Mouse (Mus musculus): ENCODE measurements at regions not wholly inside any gene's neighbourhood (a gene's known extent, or its start where the extent isn't known, plus 50 kb on each side); places are given as distances from the start of the nearest gene placed in this dataset.

GRCm38 (mm10) chr3:151192092-151192491, 245.6 kb upstream of the Adgrl4 start:
- TF ChIP-seq CTCF (IDR thresholded peaks at IDR 0.05; ENCODE audit: low read depth) (no peak), EP300 (optimal IDR thresholded peaks at IDR 0.05) (no peak)

Measured in stomach, postnatal 0 days (tissue).